Mouse (Mus musculus) testis, adult 2 months (tissue): ENCODE measurements around the gene Apoh. TPM values are rescaled to one million over a fixed set of nuclear protein-coding genes. Genes with fewer than 3 reads are reported as not detected.

Experiments
- H3K27ac ChIP-seq: fragments of 200-500 bp; 2 replicates; pipeline ENCODE4 v1.5.1; 2012; ENCODE audit warnings: low read depth, low read length; ENCODE audit not compliant: control insufficient read depth, insufficient read depth
- H3K27me3 ChIP-seq: fragments of 200-500 bp; 2 replicates; pipeline ENCODE4 v1.6.1; 2012; ENCODE audit warnings: mild to moderate bottlenecking, low read length, moderate library complexity; ENCODE audit not compliant: control insufficient read depth, insufficient read depth
- H3K36me3 ChIP-seq: fragments of 200-500 bp; 2 replicates; pipeline ENCODE4 v1.6.1; 2012; ENCODE audit warnings: mild to moderate bottlenecking, low read length; ENCODE audit not compliant: control insufficient read depth, insufficient read depth
- H3K4me1 ChIP-seq: fragments of 200-500 bp; 2 replicates; pipeline ENCODE4 v1.6.1; 2012; ENCODE audit warnings: low read length; ENCODE audit not compliant: control insufficient read depth, insufficient read depth
- H3K4me3 ChIP-seq: fragments of 200-500 bp; 2 replicates; pipeline ENCODE4 v1.5.1; 2012; ENCODE audit warnings: low read depth, mild to moderate bottlenecking, low read length, moderate library complexity, mixed read lengths; ENCODE audit not compliant: control insufficient read depth
- CTCF ChIP-seq: fragments of 200-500 bp; IDR thresholded peaks from 2 replicates; pipeline ENCODE4 v1.5.1; 2012; ENCODE audit warnings: low read depth, mild to moderate bottlenecking, inconsistent platforms, low read length, moderate library complexity; ENCODE audit not compliant: control insufficient read depth, insufficient read depth, insufficient replicate concordance
- POLR2A ChIP-seq: fragments of 200-500 bp; IDR thresholded peaks from 2 replicates; pipeline ENCODE4 v1.6.1; 2012; ENCODE audit warnings: low read depth, mild to moderate bottlenecking, inconsistent platforms, low read length, moderate library complexity; ENCODE audit not compliant: control insufficient read depth
- polyA plus RNA-seq: library from polyadenylated mRNA; depleted of rRNA; stranded (reverse); fragments of >200 nt; gene quantifications from 2 replicates; pipeline ENCODE4 v1.2.3, GENCODE M21; 2012; rRNA removed

The Apoh gene
- polyA plus RNA-seq, 1 experiment = 121 TPM

DNA sequence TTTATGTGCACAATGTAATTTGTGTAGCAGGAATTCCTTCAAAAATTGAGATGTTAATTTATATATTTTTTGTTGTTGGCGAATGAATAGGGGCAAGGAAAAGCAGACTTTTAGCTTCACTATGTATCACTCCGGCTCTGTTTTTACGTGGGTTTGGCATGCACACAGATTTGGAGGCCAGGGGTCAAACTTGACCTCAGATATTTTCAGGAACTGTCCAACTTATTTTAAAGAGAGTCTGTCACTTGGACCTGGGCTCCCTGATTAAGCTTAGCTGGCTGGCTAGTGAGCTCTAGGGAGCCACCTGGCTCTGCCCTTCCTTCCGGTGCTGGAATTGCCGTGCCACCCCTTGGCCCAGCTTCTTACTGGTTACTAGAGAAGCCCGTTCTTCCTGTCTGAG lies 84.0 kb downstream of the Apoh start:
- Histone ChIP-seq H3K36me3 (no peaks in the 10 kb centered on the region), H3K4me1 (peaks cover 3% of the 10 kb centered on the region), H3K4me3 (no peak overlapping the region), H3K27me3 (no peaks in the 10 kb centered on the region), H3K27ac (no peak overlapping the region)
- TF ChIP-seq POLR2A (no peak), CTCF (no peak)

DNA sequence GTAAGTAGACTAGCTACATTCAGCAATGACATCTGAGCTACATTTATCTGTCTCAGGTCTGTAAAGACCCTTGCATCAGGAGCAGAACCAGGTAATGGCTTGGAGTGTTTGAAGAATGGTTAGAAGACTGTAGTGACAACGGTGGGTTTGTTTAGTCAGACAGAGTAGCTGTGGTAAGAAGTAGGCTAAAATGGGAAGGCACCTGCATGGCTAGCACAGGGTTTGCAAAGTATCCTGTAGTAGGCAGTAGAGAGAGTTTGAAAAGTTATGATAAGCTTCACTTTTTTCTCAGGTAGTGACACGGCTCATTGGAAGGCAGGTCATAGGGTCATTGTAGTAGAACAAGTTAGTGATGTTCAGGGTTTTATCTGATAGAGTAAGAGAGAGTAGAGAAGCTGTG lies 85.9 kb downstream of the Apoh start:
- Histone ChIP-seq H3K4me3 (no peak overlapping the region), H3K36me3 (no peaks in the 10 kb centered on the region), H3K27me3 (no peaks in the 10 kb centered on the region), H3K27ac (no peak overlapping the region), H3K4me1 (peaks cover 3% of the 10 kb centered on the region)
- TF ChIP-seq POLR2A = no peak

DNA sequence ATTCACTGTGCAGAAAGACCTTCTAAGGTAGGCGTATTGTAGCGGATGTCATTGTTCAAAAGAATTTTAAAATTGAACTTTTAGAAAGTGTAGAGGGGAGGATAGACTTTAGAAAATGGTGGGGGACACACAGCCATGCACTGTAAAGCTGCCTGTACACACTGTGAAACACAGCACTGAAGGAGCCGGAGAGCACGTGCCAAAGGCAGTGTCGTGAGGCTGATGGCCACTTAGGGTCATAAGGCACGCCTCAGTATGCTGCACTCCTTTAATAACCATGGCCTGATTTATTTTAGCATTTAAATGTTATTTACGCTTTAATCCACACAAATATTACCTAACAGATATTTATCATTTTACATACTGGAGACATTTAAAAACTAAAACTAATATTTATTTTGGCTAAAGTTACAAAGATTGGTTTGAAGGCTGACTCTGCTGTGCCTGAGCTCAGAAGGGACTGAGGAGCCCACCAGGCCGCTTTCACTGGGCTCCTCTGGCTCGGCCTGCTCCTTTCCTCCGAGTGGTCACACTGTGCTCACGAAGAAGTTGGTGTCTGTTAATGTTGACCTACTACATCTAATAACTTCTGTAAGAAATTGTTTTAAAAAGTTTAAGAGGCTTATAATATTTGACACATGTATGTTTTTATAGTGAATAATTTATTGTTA lies 100.9 kb downstream of the Apoh start:
- TF ChIP-seq CTCF (no peak), POLR2A (no peak)
- Histone ChIP-seq H3K4me1 (peaks cover 2% of the 10 kb centered on the region; the same call in 1 of the 2 replicates), H3K27me3 (no peaks in the 10 kb centered on the region), H3K4me3 (no peak overlapping the region), H3K27ac (no peak overlapping the region), H3K36me3 (no peaks in the 10 kb centered on the region)

DNA sequence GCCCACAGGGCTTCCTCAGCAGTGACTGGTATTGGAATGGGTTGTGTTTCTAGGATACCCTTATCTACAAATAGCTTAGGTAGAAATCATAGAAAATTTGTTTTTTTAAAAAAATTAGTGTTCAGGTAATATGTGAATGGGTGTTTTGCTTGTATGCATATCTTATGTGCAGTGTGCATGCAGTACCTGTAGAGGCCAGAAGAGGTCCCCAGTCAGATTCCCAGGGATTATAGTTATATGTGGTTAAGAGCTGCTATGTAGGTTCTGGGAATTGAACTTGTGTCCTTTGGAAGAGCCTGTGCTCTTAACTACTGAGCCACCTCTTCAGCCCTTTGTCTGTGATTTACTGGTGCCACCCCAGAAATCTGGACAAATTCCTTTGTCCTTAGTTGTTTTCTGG lies 104.0 kb downstream of the Apoh start:
- no peaks in the 10 kb centered on the region for H3K4me1 ChIP-seq
- H3K4me3 ChIP-seq = no peak overlapping the region
- TF ChIP-seq POLR2A (no peak), CTCF (peak; percentile 4; the same call in 1 of the 2 replicates)
- H3K27ac ChIP-seq = no peak overlapping the region
- H3K27me3 ChIP-seq = no peaks in the 10 kb centered on the region
- no peaks in the 10 kb centered on the region for H3K36me3 ChIP-seq

DNA sequence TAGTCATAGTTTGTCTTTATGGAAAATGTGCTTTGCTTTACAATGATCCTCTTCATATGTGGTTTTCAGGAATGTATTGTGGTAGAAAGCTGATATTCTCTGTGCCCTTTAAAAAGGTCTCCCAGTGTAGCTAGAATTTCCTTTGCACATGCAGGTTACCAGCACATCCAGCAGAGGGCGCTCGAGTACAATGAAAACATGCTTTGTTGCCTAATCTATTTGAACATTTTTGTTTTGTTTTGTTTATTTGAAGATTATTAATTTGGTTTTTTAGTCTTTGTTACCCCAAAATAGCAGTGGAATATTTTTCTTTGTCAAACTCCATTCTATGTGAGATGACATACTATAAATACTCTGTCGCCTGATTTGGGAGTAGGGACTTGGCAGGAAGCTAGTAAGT lies 106.7 kb downstream of the Apoh start:
- Histone ChIP-seq H3K36me3 (no peaks in the 10 kb centered on the region), H3K4me3 (no peak overlapping the region), H3K27ac (no peak overlapping the region), H3K27me3 (no peaks in the 10 kb centered on the region), H3K4me1 (no peaks in the 10 kb centered on the region)
- no peak; the same call in 1 of the 2 replicates for TF ChIP-seq CTCF
- no peak for TF ChIP-seq POLR2A

DNA sequence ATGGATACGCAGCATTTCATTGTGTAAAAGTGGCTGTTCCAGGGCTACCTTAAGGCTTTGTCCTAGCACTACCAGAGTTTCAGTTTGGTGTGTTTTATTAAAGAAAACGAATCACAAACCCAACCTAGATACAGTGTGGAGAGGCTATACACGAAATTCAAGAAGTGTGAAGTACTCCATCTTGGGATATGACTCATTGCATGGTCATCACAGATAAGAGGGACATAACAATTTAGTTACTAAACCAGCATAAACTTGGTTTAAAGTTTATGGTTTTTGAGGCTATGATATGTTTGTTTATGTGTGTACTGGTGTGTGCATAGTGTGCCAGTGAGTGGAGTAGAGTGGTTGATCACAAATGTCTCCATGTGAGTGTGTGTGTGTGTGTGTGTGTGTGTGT lies 116.4 kb downstream of the Apoh start:
- H3K27me3 ChIP-seq = no peaks in the 10 kb centered on the region
- no peak overlapping the region for H3K27ac ChIP-seq
- no peaks in the 10 kb centered on the region for H3K36me3 ChIP-seq
- TF ChIP-seq POLR2A = no peak
- no peak for TF ChIP-seq CTCF
- no peak overlapping the region for H3K4me3 ChIP-seq
- H3K4me1 ChIP-seq = no peaks in the 10 kb centered on the region

Other genes with a start within 250 kb of the Apoh start
- gene Prkca, start 574 bp downstream of the Apoh start, polyA plus RNA-seq = 2.2 and 2.3 TPM in 2 replicates
- gene Cep112, start 81.8 kb downstream of the Apoh start, polyA plus RNA-seq = 120 and 127 TPM in 2 replicates